Mouse (Mus musculus) right cerebral cortex, postnatal 4 days (tissue): ENCODE data around the gene Usp22.

Source experiments
- DNase-seq: peaks from one replicate; pipeline ENCODE4 v3.0.0-alpha.2; 2022

Gene Usp22

GRCm38 (mm10) chr11:61102397-61103339, 72.2 kb downstream of the Usp22 start:
- DNase-seq = no peak
